Mouse (Mus musculus) hindbrain, embryonic 13.5 days (tissue): ENCODE measurements around the gene Hyal2. TPM values are rescaled to one million over a fixed set of nuclear protein-coding genes. Genes with fewer than 3 reads are reported as not detected.

ENCODE experiments used
- ATAC-seq: fragments of 200-750 bp; cut with Nextera tagmentation; 2 replicates; pipeline ENCODE4 v1.8.0; 2017; ENCODE audit warnings: moderate TSS enrichment; ENCODE audit not compliant: low FRiP score
- H3K27ac ChIP-seq: fragments of 300-500 bp; sonication (generic); 2 replicates; pipeline ENCODE4 v1.5.1; 2015; ENCODE audit warnings: inconsistent platforms, mild to moderate bottlenecking, moderate library complexity
- H3K27me3 ChIP-seq: fragments of 300-500 bp; sonication (generic); 2 replicates; pipeline ENCODE4 v1.6.1; 2015; ENCODE audit warnings: mild to moderate bottlenecking, inconsistent platforms
- H3K36me3 ChIP-seq: fragments of 300-500 bp; sonication (generic); 2 replicates; pipeline ENCODE4 v1.6.1; 2015; ENCODE audit warnings: mild to moderate bottlenecking, inconsistent platforms
- H3K4me1 ChIP-seq: fragments of 300-500 bp; sonication (generic); replicated peaks from 2 replicates; pipeline ENCODE4 v1.6.1; 2015; ENCODE audit warnings: inconsistent platforms
- H3K4me2 ChIP-seq: fragments of 300-500 bp; sonication (generic); 2 replicates; pipeline ENCODE4 v1.6.1; 2015; ENCODE audit warnings: inconsistent platforms, mild to moderate bottlenecking, moderate library complexity
- H3K4me3 ChIP-seq: fragments of 300-500 bp; sonication (generic); 2 replicates; pipeline ENCODE4 v1.5.1; 2015; ENCODE audit warnings: mild to moderate bottlenecking, inconsistent platforms
- H3K9ac ChIP-seq: fragments of 300-500 bp; sonication (generic); 2 replicates; pipeline ENCODE4 v1.6.1; 2015; ENCODE audit warnings: mild to moderate bottlenecking, inconsistent platforms
- H3K9me3 ChIP-seq: fragments of 300-500 bp; sonication (generic); 2 replicates; pipeline ENCODE4 v1.6.1; 2016; ENCODE audit warnings: inconsistent platforms
- WGBS: fragments of 180-500 bp; shearing (Covaris S2); methylation state at CpG from one replicate; pipeline ENCODE4 v1.1.7; 2015; 5-methylcytosine and 5-hydroxymethylcytosine counted together
- polyA plus RNA-seq: library from polyadenylated mRNA; unstranded; fragments of >200 nt; fragmentation: Nextera tagmentation; extraction: Ambion mirVana; gene quantifications from 2 replicates; pipeline ENCODE4 v1.2.1, GENCODE M21; 2015

Gene Hyal2
- polyA plus RNA-seq, 1 experiment from 2014 or later: 80.4 TPM

DNA sequence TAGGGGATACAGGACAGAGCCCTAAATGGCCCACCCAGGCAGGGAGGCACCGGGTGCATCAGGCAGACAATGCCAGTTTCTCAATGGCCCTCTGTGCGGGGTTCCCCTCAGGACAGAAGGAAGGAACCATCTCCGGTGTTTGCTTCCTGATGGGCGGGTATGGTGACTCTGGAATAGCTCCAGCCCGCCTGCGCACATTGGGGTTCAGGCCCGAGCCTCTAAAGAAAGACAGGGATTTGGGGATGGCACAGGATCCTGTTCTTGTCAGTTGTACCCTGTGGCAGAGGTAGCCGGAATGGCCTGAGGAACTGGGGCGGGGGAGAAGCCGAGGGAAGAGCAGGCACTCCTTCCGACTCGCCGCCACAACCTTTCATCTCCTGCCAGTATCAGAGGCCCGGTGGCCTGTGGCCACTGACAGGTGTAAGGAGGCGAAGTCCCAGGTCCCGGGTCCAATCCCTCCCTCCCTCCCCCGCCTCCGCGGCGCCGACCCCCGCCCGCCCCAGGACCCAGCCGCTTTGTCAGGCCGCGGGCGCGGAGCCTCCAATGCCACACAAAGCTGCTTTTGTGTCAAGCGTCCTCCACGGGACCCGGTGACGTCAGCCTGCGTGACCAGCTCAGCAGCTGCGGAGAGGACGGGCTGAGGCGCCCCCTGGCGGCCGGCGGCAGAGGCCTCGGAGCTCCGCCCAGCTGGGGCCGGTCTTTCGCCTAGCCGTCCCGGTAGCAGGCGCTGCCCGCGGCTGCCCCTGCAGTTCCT lies 44.6 kb downstream of the Hyal2 start:
- Histone ChIP-seq H3K4me2 (peak overlapping the region; percentile 59), H3K4me3 (peak overlapping the region; percentile 34), H3K27me3 (no peaks in the 10 kb centered on the region), H3K36me3 (peaks cover 33% of the 10 kb centered on the region), H3K4me1 (peaks cover 57% of the 10 kb centered on the region), H3K9ac (peak overlapping the region; percentile 83), H3K27ac (peak overlapping the region; percentile 99), H3K9me3 (no peaks in the 10 kb centered on the region)
- WGBS: 3% methylated on average over 47 of the region's 48 CpGs
- ATAC-seq: peak; percentile 94

DNA sequence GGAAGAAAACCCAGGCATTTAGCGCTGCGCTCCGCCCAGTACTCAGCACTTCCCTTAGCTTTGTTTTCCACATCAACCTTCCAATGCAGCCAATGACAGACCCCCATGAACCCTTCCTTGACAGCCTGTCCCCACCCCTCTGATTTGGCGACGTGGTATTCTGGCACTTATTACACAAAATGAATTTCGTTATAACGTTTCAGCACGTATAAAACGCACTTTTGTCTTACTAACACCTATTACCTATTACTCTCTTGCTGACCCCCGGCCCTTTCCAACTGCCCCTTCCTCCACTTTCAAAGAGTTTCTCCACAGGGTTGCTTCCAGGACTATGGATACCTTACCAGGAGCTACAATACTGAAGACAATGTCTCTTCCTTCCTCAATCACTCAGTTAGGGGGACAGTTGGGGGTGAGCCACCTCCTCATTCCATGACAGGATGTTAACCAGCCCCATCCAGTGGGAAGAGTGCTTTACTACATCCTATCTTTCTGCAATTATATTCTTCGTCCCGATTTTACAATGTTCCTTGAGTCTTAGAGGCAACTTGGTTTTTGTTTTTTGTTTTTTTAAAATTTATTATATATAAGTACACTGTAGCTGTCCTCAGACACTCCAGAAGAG lies 45.3 kb downstream of the Hyal2 start:
- H3K4me2 ChIP-seq: peak overlapping the region; percentile 59
- peaks cover 38% of the 10 kb centered on the region for H3K36me3 ChIP-seq
- peak overlapping the region; percentile 34 for H3K4me3 ChIP-seq
- peak overlapping the region; percentile 99 for H3K27ac ChIP-seq
- peak; percentile 23; the same call in 1 of the 2 replicates for ATAC-seq
- H3K4me1 ChIP-seq: peaks cover 52% of the 10 kb centered on the region
- H3K9me3 ChIP-seq: no peaks in the 10 kb centered on the region
- WGBS: 13% methylated on average over 12 of the region's 12 CpGs
- peak overlapping the region; percentile 83 for H3K9ac ChIP-seq
- H3K27me3 ChIP-seq: no peaks in the 10 kb centered on the region

GRCm38 (mm10) chr9:107615035-107615434 lies 47.3 kb downstream of the Hyal2 start:
- Histone ChIP-seq H3K4me2 (no peak overlapping the region), H3K4me3 (no peak overlapping the region), H3K36me3 (peaks cover 57% of the 10 kb centered on the region), H3K27me3 (no peaks in the 10 kb centered on the region), H3K9me3 (no peaks in the 10 kb centered on the region), H3K9ac (0 out of 2 replicates have a peak overlapping the region, but pooled peaks have one; percentile 35), H3K27ac (peak overlapping the region; percentile 99), H3K4me1 (peaks cover 54% of the 10 kb centered on the region)
- ATAC-seq: no peak
- 44% methylated on average over 4 of the region's 4 CpGs for WGBS

GRCm38 (mm10) chr9:107617461-107617860 lies 49.7 kb downstream of the Hyal2 start:
- Histone ChIP-seq H3K9me3 (no peaks in the 10 kb centered on the region), H3K9ac (no peak overlapping the region), H3K4me3 (no peak overlapping the region), H3K27me3 (no peaks in the 10 kb centered on the region), H3K27ac (no peak overlapping the region), H3K4me1 (peaks cover 38% of the 10 kb centered on the region), H3K36me3 (peaks cover 65% of the 10 kb centered on the region), H3K4me2 (no peak overlapping the region)
- no peak for ATAC-seq
- 80% methylated on average over 2 of the region's 2 CpGs for WGBS

DNA sequence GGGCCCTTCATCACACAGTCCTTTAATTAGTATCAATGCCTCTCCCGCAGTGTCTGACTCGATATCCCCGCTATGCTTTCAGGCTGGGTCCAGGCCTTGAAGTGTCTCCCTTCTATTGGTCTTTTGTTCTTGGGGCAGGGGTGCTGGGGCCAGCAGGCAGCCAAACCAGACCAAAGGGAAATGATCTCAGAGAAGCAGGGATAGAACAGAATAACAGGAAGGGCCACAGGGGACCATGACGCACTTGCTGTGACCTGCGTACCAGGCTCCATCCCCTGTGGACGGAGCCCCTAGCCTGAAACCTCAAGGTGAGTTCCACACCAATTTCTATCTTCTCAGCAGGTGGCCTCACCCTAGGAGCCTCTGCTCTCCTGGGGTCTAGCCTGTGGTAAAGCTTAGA lies 50.4 kb downstream of the Hyal2 start:
- Histone ChIP-seq H3K27ac (peak overlapping the region; percentile 81), H3K9ac (no peak overlapping the region), H3K9me3 (no peaks in the 10 kb centered on the region), H3K4me3 (no peak overlapping the region), H3K27me3 (no peaks in the 10 kb centered on the region), H3K4me2 (no peak overlapping the region), H3K36me3 (peaks cover 65% of the 10 kb centered on the region), H3K4me1 (peaks cover 34% of the 10 kb centered on the region)
- WGBS: 93% methylated on average over 6 of the region's 6 CpGs
- ATAC-seq: no peak

DNA sequence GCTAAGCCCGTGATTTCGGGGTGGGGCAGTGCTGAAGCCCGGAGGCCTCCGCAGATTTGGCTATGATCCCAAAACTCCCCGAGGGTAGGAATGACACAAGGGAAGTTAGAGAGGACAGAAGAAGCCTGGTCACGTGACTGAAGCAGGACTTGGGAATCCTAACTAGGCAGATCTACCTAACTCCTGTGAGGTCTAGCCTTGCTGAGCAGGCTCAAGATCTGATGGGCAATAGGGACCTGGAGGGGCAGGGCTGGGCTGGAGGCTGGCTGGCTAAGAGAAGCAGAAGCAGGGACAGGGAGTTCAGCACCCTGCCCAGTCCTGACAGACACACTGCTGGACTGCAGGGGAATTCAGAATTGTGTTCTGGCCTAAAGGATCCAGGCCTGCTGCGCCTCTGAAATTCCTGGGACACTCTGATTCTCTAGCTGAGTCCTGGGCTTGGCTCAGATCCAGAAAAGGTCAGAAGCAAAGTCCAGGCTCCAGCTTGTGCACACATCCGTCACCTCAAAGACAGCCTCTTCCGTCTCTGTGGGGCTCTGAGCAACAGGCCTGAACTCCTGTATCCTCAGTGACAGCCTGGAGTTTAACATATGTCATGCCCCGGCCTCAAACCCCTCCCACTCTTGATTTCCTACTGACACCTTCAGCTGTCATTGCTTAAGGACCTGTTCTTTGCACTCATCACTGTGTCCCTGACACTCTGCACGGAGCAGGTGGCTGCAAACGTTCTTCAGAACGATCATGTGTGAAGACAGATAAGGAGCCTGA lies 51.2 kb downstream of the Hyal2 start:
- peaks cover 63% of the 10 kb centered on the region for H3K36me3 ChIP-seq
- H3K4me2 ChIP-seq: no peak overlapping the region
- H3K9ac ChIP-seq: peak overlapping the region; percentile 43
- WGBS: 56% methylated on average over 13 of the region's 13 CpGs
- H3K27ac ChIP-seq: peak overlapping the region; percentile 81
- ATAC-seq: no peak
- no peak overlapping the region for H3K4me3 ChIP-seq
- no peaks in the 10 kb centered on the region for H3K27me3 ChIP-seq
- peaks cover 36% of the 10 kb centered on the region for H3K4me1 ChIP-seq
- H3K9me3 ChIP-seq: no peaks in the 10 kb centered on the region

DNA sequence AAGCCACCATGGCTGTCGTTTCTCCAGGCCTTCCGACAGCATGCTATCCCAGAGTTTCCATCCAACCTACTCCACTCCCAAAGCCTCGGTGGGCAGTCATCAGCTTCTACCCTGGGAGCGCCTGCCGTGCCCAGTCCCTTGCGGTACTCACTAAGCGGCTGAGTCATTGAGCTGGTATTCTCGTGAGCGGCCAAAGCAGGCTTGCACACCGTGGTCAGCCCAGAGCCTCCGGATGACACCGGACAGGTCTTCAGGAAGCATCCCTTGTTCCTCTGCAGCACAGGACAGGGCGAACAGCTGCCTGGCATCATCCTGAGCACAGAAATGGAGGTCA lies 51.8 kb downstream of the Hyal2 start:
- Histone ChIP-seq H3K27me3 (no peaks in the 10 kb centered on the region), H3K4me2 (no peak overlapping the region), H3K4me3 (no peak overlapping the region), H3K27ac (peak overlapping the region; percentile 81), H3K36me3 (peaks cover 62% of the 10 kb centered on the region), H3K9ac (peak overlapping the region; percentile 43), H3K9me3 (no peaks in the 10 kb centered on the region), H3K4me1 (peaks cover 41% of the 10 kb centered on the region)
- WGBS: 75% methylated on average over 13 of the region's 13 CpGs
- ATAC-seq: no peak

DNA sequence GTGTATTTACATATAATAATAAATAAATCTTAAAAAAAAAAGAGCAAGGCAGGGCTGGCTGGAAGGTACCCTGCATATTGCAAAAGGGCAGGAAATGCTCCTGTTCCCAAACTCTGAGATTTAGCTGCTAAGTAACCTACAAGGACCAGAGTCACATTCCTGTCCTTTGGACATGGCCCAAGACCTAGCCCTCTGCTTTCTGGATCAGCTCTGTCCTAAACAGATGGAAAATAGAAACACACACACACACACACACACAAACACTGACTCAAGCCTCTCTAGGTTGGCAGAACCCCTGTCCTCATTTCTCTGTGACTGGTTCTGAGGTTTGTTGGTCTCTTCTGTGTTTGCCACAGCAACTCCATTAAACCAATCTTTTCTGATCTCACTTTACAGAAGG lies 53.2 kb downstream of the Hyal2 start:
- Histone ChIP-seq H3K4me1 (peaks cover 46% of the 10 kb centered on the region), H3K27me3 (no peaks in the 10 kb centered on the region), H3K4me3 (no peak overlapping the region), H3K36me3 (peaks cover 54% of the 10 kb centered on the region), H3K27ac (no peak overlapping the region), H3K9ac (no peak overlapping the region), H3K4me2 (no peak overlapping the region), H3K9me3 (no peaks in the 10 kb centered on the region)
- ATAC-seq: no peak

Other genes starting within 250 kb of the Hyal2 start
- gene Hemk1, start 229.6 kb upstream of the Hyal2 start, polyA plus RNA-seq: 17.0 and 17.4 TPM in 2 replicates
- gene 6430571L13Rik, start 227.3 kb upstream of the Hyal2 start, polyA plus RNA-seq: 7.8 and 8.3 TPM in 2 replicates
- 7.6 and 8.3 TPM in 2 replicates for gene Cacna2d2, start 168.3 kb upstream of the Hyal2 start, polyA plus RNA-seq
- gene Tmem115, start 34.0 kb upstream of the Hyal2 start, polyA plus RNA-seq: 44.7 and 46.0 TPM in 2 replicates
- 38.9 and 39.1 TPM in 2 replicates for gene Cyb561d2, start 25.8 kb upstream of the Hyal2 start, polyA plus RNA-seq
- 68.6 and 71.1 TPM in 2 replicates for gene Nprl2, start 25.7 kb upstream of the Hyal2 start, polyA plus RNA-seq
- gene Zmynd10, start 20.6 kb upstream of the Hyal2 start, polyA plus RNA-seq: 2.6 and 4.0 TPM in 2 replicates
- 36.7 and 36.9 TPM in 2 replicates for gene Rassf1, start 16.4 kb upstream of the Hyal2 start, polyA plus RNA-seq
- gene Tusc2, start 4.7 kb upstream of the Hyal2 start, polyA plus RNA-seq: 105 and 108 TPM in 2 replicates
- gene Hyal1, start 9.0 kb downstream of the Hyal2 start, polyA plus RNA-seq: 7.4 and 8.4 TPM in 2 replicates
- gene Naa80, start 10.9 kb downstream of the Hyal2 start, polyA plus RNA-seq: 14.1 and 16.5 TPM in 2 replicates
- 1.3 and 1.6 TPM in 2 replicates for gene Hyal3, start 12.9 kb downstream of the Hyal2 start, polyA plus RNA-seq
- gene Ifrd2, start 19.7 kb downstream of the Hyal2 start, polyA plus RNA-seq: 11.8 and 14.1 TPM in 2 replicates
- 3.4 and 4.2 TPM in 2 replicates for gene Sema3b, start 41.3 kb downstream of the Hyal2 start, polyA plus RNA-seq
- 335 and 338 TPM in 2 replicates for gene Gnai2, start 67.4 kb downstream of the Hyal2 start, polyA plus RNA-seq
- gene Slc38a3, start 101.6 kb downstream of the Hyal2 start, polyA plus RNA-seq: 25.3 and 26.2 TPM in 2 replicates
- gene Gnat1, start 111.8 kb downstream of the Hyal2 start, polyA plus RNA-seq: 1.8 TPM in 2 replicates
- gene Sema3f, start 142.5 kb downstream of the Hyal2 start, polyA plus RNA-seq: 16.4 and 17.0 TPM in 2 replicates
- 277 and 286 TPM in 2 replicates for gene Rbm5, start 203.1 kb downstream of the Hyal2 start, polyA plus RNA-seq